Mouse (Mus musculus) midbrain, embryonic 13.5 days (tissue): Measurements from ENCODE around the gene Eef1akmt4. TPM values are rescaled to one million over a fixed set of nuclear protein-coding genes. Genes with fewer than 3 reads are reported as not detected.
"Not testable (repeated sequence)": the region's sequence is repeated elsewhere in the genome, so short reads cannot be mapped to it uniquely, and the experiment has no call there.

Experiments used
- ATAC-seq: fragments of 200-750 bp; cut with Nextera tagmentation; 2 replicates; pipeline ENCODE4 v1.8.0; 2017; ENCODE audit warnings: mild to moderate bottlenecking, moderate TSS enrichment, moderate library complexity
- H3K27ac ChIP-seq: fragments of 300-500 bp; sonication (generic); 2 replicates; pipeline ENCODE4 v1.5.1; 2015; ENCODE audit warnings: inconsistent platforms, mild to moderate bottlenecking, moderate library complexity
- H3K27me3 ChIP-seq: fragments of 300-500 bp; sonication (generic); 2 replicates; pipeline ENCODE4 v1.6.1; 2015; ENCODE audit warnings: mild to moderate bottlenecking, inconsistent platforms
- H3K36me3 ChIP-seq: fragments of 300-500 bp; sonication (generic); 2 replicates; pipeline ENCODE4 v1.6.1; 2015; ENCODE audit warnings: mild to moderate bottlenecking, inconsistent platforms
- H3K4me1 ChIP-seq: fragments of 300-500 bp; sonication (generic); replicated peaks from 2 replicates; pipeline ENCODE4 v1.6.1; 2015; ENCODE audit warnings: inconsistent platforms
- H3K4me2 ChIP-seq: fragments of 300-500 bp; sonication (generic); replicated peaks from 2 replicates; pipeline ENCODE4 v1.6.1; 2015; ENCODE audit warnings: moderate library complexity, mild to moderate bottlenecking, inconsistent platforms
- H3K4me3 ChIP-seq: fragments of 300-500 bp; sonication (generic); replicated peaks from 2 replicates; pipeline ENCODE4 v1.5.1; 2015; ENCODE audit warnings: mild to moderate bottlenecking, inconsistent platforms
- H3K9ac ChIP-seq: fragments of 300-500 bp; sonication (generic); replicated peaks from 2 replicates; pipeline ENCODE4 v1.6.1; 2015; ENCODE audit warnings: mild to moderate bottlenecking, inconsistent platforms
- H3K9me3 ChIP-seq: fragments of 300-500 bp; sonication (generic); 2 replicates; pipeline ENCODE4 v1.6.1; 2016; ENCODE audit warnings: mild to moderate bottlenecking, inconsistent platforms
- WGBS: fragments of 180-500 bp; shearing (Covaris S2); methylation state at CpG from one replicate; pipeline ENCODE4 v1.1.7; 2015; 5-methylcytosine and 5-hydroxymethylcytosine counted together
- polyA plus RNA-seq: library from polyadenylated mRNA; unstranded; fragments of >200 nt; fragmentation: Nextera tagmentation; extraction: Ambion mirVana; gene quantifications from 2 replicates; pipeline ENCODE4 v1.2.1, GENCODE M21; 2015

The Eef1akmt4 gene
- polyA plus RNA-seq, 1 experiment from 2014 or later: 14.9 TPM

- ATAC-seq: peak; percentile 71
- Histone ChIP-seq H3K9ac (peak within 1 kb of the TSS; percentile 82), H3K36me3 (peaks cover 7% of the 10 kb centered on the region; the same call in 1 of the 2 replicates), H3K4me2 (peak within 1 kb of the TSS; percentile 94), H3K27me3 (peaks cover 6% of the 10 kb centered on the region; the same call in 1 of the 2 replicates), H3K27ac (no peak within 1 kb of the TSS), H3K9me3 (no peaks in the 10 kb centered on the region), H3K4me3 (peak within 1 kb of the TSS; percentile 66), H3K4me1 (peaks cover 17% of the 10 kb centered on the region)
- 8% methylated on average over 53 of the region's 54 CpGs for WGBS
These were observed 18.6 kb downstream of the Eef1akmt4 start, which contains the start of gene Ece2 for GRCm38 (mm10) chr16:20629731-20630634. Gene Ece2 (plus strand): TSS chr16:20629828.

DNA sequence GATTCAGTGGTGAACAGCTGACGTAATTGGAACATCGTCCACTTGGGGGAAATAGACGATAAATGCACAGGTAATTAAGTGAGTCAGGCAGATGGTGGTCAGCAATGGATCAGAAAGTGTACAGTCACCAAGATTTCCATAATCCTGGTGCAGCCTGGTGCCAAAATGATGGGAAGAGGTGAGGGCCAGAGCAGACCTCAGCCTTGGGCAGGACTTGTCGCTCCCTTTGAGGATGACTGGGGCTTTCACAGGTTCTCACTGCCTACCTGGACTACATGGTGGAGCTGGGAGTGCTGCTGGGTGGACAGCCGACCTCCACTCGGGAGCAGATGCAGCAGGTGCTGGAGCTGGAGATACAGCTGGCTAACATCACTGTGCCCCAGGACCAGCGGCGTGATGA is 26.0 kb downstream of the Eef1akmt4 start:
- no peak for ATAC-seq
- no peaks in the 10 kb centered on the region for H3K27me3 ChIP-seq
- H3K27ac ChIP-seq: no peak overlapping the region
- 86% methylated on average over 8 of the region's 8 CpGs for WGBS
- no peak overlapping the region for H3K9ac ChIP-seq
- no peak overlapping the region for H3K4me2 ChIP-seq
- H3K4me3 ChIP-seq: no peak overlapping the region
- peaks cover 5% of the 10 kb centered on the region; the same call in 1 of the 2 replicates for H3K36me3 ChIP-seq
- no peaks in the 10 kb centered on the region for H3K9me3 ChIP-seq
- 0 out of 2 replicates have a peak, but pooled peaks cover 4% of the 10 kb centered on the region for H3K4me1 ChIP-seq

- no peak overlapping the region for H3K4me3 ChIP-seq
- H3K9me3 ChIP-seq: no peaks in the 10 kb centered on the region
- no peak overlapping the region for H3K4me2 ChIP-seq
- no peaks in the 10 kb centered on the region for H3K27me3 ChIP-seq
- ATAC-seq: no peak
- no peak overlapping the region for H3K9ac ChIP-seq
- WGBS: 76% methylated on average over 8 of the region's 8 CpGs
- H3K36me3 ChIP-seq: no peaks in the 10 kb centered on the region
- 0 out of 2 replicates have a peak, but pooled peaks cover 4% of the 10 kb centered on the region for H3K4me1 ChIP-seq
- H3K27ac ChIP-seq: no peak overlapping the region
These were observed 27.0 kb downstream of the Eef1akmt4 start for GRCm38 (mm10) chr16:20638367-20638766.

GRCm38 (mm10) chr16:20642161-20642560 is 30.8 kb downstream of the Eef1akmt4 start:
- peak; percentile 76; the same call in 1 of the 2 replicates for ATAC-seq

GRCm38 (mm10) chr16:20643911-20644310 is 32.5 kb downstream of the Eef1akmt4 start:
- no peak overlapping the region for H3K27ac ChIP-seq
- 86% methylated on average over 7 of the region's 7 CpGs for WGBS
- ATAC-seq: no peak
- H3K9ac ChIP-seq: no peak overlapping the region; the same call in 1 of the 2 replicates
- H3K27me3 ChIP-seq: no peaks in the 10 kb centered on the region
- no peak overlapping the region for H3K4me2 ChIP-seq
- no peaks in the 10 kb centered on the region for H3K9me3 ChIP-seq
- H3K36me3 ChIP-seq: peaks cover 7% of the 10 kb centered on the region; the same call in 1 of the 2 replicates
- no peaks in the 10 kb centered on the region for H3K4me1 ChIP-seq
- no peak overlapping the region for H3K4me3 ChIP-seq

More at GRCm38 (mm10) chr16:20642161-20642560, 30.8 kb downstream of the Eef1akmt4 start:
- no peak overlapping the region for H3K4me3 ChIP-seq
- H3K4me1 ChIP-seq: 0 out of 2 replicates have a peak, but pooled peaks cover 4% of the 10 kb centered on the region
- no peaks in the 10 kb centered on the region for H3K9me3 ChIP-seq
- WGBS: 2% methylated on average over 8 of the region's 8 CpGs
- H3K9ac ChIP-seq: no peak overlapping the region
- H3K4me2 ChIP-seq: no peak overlapping the region
- H3K27me3 ChIP-seq: no peaks in the 10 kb centered on the region
- H3K36me3 ChIP-seq: peaks cover 7% of the 10 kb centered on the region; the same call in 1 of the 2 replicates
- no peak overlapping the region for H3K27ac ChIP-seq

DNA sequence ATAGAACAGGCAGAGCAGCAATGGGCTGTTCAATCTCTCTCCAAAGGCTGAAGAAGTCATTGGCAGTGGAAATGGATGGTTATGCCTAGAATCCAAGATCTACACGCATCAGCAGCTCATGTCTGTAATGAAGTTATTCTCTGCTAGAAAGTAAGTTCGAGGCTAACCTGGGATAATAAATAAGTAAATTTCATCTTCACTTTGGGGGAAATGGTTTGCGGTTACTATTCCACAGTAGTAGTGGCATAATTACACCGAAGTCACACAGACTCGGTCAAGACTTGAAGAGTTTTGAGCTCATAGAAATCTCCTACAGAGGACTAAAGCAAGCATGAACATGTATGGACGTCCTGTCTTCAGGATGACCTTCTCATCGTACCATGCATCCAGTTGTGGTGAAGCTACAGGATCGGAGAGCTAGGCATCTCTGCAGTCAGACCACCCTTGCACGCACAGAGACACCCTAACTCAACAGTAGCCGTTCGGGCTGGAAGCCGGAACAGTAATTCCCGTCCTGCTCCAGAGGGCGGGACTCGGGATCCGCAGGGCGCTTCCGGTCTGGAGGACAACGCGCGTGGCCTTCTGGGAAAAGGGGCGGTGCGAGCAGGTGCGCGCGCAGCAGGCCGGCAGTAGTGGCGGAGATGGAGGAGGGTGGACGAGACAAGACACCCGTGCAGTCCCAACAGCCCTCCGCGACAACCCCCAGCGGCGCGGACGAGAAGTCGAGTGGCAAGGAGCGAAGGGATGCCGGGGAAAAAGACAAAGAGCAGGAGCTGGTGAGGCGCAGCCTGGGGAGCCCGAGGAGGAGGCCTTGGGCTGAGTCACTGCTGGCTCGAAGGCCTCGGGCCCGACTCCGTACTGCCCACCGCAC is 39.9 kb downstream of the Eef1akmt4 start, which contains the start of gene Psmd2:
TSS of gene Psmd2 (plus strand) at position 577 of the 871 bp plus-strand sequence.
- Histone ChIP-seq H3K4me2 (peak within 1 kb of the TSS; percentile 81), H3K4me3 (peak within 1 kb of the TSS; percentile 90), H3K27me3 (no peaks in the 10 kb centered on the region), H3K27ac (peak within 1 kb of the TSS; percentile 84), H3K9ac (peak within 1 kb of the TSS; percentile 90), H3K4me1 (peaks cover 22% of the 10 kb centered on the region), H3K36me3 (peaks cover 21% of the 10 kb centered on the region), H3K9me3 (no peaks in the 10 kb centered on the region)
- ATAC-seq: peak; percentile 98
- WGBS: 3% methylated on average over 46 of the region's 46 CpGs

DNA sequence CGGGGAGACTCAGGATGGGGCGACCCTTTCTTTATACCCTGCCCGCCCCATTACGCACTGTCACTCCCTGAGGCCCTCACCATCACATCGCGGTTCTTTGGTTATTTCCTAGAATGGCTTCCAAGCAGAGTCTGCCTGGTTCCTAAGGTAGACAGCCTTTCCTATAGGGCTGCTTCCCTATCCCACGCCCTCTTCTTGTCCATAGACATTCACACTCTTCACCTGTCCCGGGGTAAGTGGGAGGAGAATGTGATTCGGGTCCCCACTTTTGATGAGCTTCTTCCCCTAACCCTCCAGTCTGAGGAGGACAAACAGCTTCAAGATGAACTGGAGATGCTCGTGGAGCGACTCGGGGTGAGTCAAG is 40.5 kb downstream of the Eef1akmt4 start:
- no peaks in the 10 kb centered on the region for H3K9me3 ChIP-seq
- no peak for ATAC-seq
- WGBS: 13% methylated on average over 12 of the region's 12 CpGs
- peaks cover 27% of the 10 kb centered on the region for H3K36me3 ChIP-seq
- H3K9ac ChIP-seq: peak overlapping the region; percentile 90
- H3K4me2 ChIP-seq: peak overlapping the region; percentile 81
- H3K27me3 ChIP-seq: no peaks in the 10 kb centered on the region
- peak overlapping the region; percentile 73 for H3K27ac ChIP-seq
- H3K4me1 ChIP-seq: peaks cover 22% of the 10 kb centered on the region
- H3K4me3 ChIP-seq: peak overlapping the region; percentile 90

GRCm38 (mm10) chr16:20653315-20653714 is 41.9 kb downstream of the Eef1akmt4 start:
- Histone ChIP-seq H3K27me3 (no peaks in the 10 kb centered on the region), H3K36me3 (peaks cover 41% of the 10 kb centered on the region), H3K9me3 (no peaks in the 10 kb centered on the region), H3K9ac (no peak overlapping the region; the same call in 1 of the 2 replicates), H3K4me1 (peaks cover 22% of the 10 kb centered on the region), H3K4me2 (peak overlapping the region; percentile 81), H3K27ac (no peak overlapping the region), H3K4me3 (0 out of 2 replicates have a peak overlapping the region, but pooled peaks have one; percentile 90)
- ATAC-seq: no peak
- WGBS: 62% methylated on average over 2 of the region's 2 CpGs

DNA sequence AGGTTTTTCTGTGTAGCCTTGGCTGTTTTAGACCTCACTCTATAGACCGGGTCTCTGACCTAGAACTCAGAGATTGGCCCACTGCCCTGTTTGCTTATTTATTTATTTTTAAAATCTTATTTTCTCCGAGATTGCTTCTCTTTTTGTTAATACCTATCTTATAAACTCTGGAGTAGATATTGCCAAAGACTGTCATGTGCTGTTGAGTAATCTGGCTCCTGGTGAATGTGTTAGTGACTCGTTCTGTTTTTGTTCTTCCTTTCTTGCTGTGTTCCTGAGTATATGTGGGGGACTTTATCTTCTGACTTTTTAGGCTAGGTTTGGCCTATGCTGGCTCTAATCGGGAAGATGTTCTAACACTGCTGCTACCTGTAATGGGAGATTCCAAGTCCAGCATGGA is 46.3 kb downstream of the Eef1akmt4 start:
- Histone ChIP-seq H3K9ac (no peak overlapping the region), H3K27me3 (no peaks in the 10 kb centered on the region), H3K4me1 (peaks cover 10% of the 10 kb centered on the region), H3K4me2 (no peak overlapping the region), H3K9me3 (no peaks in the 10 kb centered on the region), H3K36me3 (peaks cover 83% of the 10 kb centered on the region), H3K27ac (no peak overlapping the region), H3K4me3 (no peak overlapping the region)
- no peak for ATAC-seq
- WGBS: 96% methylated on average over 4 of the region's 4 CpGs

DNA sequence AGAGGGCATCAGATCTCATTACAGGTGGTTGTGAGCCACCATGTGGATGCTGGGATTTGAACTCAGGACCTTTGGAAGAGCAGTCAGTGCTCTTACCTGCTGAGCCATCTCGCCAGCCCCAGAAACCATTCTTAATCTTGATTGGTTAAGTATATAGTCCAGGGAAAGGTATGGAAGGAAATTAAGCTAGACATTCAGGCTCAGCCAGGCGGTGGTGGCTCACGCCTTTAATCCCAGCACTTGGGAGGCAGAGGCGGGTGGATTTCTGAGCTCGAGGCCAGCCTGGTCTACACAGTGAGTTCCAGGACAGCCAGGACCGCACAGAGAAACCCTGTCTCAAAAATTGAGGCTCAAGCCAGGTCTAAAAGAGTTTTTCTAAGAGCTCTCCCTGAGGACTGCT is 56.6 kb downstream of the Eef1akmt4 start, which contains the start of gene Eif4g1:
TSS of gene Eif4g1 (plus strand) at position 301 of the 400 bp plus-strand sequence.
- H3K27ac ChIP-seq, H3K4me1 ChIP-seq, H3K9me3 ChIP-seq, H3K27me3 ChIP-seq, H3K4me2 ChIP-seq, H3K9ac ChIP-seq, H3K4me3 ChIP-seq, ATAC-seq: not testable (repeated sequence)
- 93% methylated on average over 3 of the region's 6 CpGs for WGBS
- H3K36me3 ChIP-seq: peaks cover 28% of the 10 kb centered on the region
